Mouse (Mus musculus) brain, embryonic 14.5 days (tissue): Measurements from ENCODE around the gene Col27a1.

Experiments
- CTCF ChIP-seq: fragments of 200-500 bp; IDR thresholded peaks from 2 replicates; pipeline ENCODE4 v1.5.1; 2012; ENCODE audit warnings: inconsistent platforms, mild to moderate bottlenecking, moderate library complexity, borderline replicate concordance; ENCODE audit not compliant: insufficient read depth, insufficient read length; ENCODE audit errors: extremely low read depth
- POLR2A ChIP-seq: fragments of 200-500 bp; IDR thresholded peaks from 2 replicates; pipeline ENCODE4 v1.6.1; 2012; ENCODE audit warnings: mild to moderate bottlenecking, inconsistent platforms, borderline replicate concordance; ENCODE audit not compliant: poor library complexity, insufficient read depth, insufficient read length, severe bottlenecking; ENCODE audit errors: extremely low read depth

DNA sequence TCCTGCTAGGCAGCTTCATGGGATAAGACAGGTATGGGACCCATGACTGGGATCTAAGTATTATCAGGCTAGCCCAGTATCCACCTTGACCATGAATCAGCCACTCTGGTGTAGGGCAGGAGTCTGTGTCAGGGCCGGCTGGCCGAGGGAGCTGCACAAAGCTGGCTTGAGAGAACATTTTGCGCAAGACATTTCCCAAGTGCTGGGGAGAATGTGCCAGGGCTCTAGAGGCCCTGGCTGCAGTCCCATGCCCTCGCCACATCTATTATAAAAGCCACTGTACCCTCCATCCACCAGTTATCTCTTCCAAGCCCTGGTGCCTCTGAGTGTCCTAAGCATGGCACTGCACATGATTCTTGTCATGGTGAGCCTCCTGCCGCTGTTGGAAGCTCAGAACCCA lies 148.3 kb downstream of the Col27a1 start, which contains the start of gene Orm2:
- TF ChIP-seq POLR2A (no peak), CTCF (no peak)
